Mouse (Mus musculus): ENCODE measurements around the gene Cttn.

Cttn gene

DNA sequence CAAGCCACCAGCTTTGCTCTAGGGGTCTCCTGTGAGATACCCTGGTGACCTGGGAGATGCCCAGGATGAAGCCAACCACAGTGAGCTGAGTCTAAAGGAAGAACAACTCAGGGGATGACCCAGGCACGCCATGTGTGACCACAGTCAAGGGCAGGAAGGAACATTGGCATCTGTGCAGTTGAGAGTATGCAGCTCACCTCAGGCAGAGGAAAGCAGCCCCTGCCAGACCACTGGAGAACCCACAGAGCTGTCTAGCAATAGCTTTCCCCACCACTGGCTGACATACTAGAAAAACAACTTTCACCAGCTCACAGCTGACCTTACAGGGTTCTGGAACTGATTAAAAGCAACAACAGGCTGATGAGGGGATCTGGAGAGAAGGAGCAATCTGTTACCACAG, 22.6 kb downstream of the Cttn start:
- no peak for DNase-seq

DNA sequence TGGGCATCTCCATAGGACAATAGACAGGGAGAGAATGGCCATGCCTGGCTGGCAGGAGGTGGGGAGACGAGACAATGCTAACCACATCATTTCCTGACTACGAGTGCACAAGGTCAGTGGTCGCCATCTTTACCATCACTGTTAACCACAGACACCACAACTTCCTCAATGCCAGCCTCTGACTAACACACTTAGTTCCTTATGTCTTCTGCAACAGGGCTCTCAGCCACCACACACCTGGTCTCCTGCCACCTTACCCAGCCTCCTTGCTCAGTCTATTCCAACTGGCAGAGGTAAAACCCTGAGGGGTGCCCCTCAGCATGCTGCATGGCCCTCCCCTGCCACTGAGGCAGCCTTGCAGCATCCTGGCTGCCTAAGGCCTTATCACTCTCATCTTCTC, 23.7 kb downstream of the Cttn start:
- peak; percentile 49 for DNase-seq

DNA sequence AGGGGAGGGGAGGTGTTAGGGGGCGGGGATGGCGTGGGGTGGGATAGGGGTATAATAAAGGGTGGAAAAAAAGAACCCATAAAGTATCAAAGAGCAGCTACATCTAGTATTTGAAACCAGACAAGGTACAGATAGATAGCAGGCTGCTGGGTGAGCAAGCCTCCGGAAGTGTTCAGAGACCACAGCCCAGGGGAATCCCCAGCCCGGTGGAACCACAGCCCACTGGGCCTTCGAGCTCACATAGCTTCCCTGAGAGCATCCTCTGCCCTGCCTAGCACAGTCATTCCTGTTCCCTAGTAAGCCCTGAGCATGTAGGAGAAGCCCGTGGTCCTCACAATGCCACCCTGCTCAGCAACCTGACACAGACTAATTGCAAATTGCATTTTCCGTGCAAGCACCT, 26.0 kb downstream of the Cttn start:
- DNase-seq, result peak; percentile 61

DNA sequence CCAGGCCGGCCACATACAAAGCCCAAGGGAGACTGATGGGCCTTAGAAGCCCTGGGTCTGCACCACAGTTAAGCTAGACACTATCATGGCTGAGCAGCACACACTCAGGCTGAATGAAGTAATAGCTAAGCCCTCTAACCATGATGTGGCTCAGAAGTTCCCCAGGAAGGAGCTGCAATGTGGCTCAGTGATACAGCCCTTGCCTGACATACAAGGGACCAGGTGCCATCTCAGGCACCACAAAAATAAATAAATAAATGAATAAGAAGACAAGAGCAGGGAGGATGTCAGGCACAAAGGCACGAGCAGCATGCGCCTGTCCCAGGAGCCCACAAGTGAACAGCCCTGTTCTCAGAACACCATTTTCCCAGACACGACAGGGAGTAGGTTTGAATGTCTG, 28.8 kb downstream of the Cttn start:
- no peak for DNase-seq

DNA sequence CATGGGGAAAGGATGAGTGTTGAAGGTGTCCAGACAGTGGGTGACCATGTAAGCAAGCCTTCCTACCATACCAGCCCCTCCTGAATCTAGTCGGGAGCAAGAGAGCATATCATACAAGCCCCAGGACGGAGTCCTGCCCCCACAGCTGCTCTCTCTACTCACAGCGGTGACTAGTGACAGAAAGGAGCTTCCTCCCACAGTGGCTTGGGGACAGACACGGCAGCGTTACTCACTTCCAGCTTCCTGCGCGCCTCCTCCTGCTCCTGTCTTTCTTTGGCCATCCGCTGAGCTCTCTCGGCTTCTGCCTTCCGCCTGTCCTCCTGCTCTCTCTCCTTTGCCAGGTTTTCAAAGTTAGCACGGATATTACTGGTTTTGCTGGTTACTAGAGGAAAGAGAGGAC, 29.3 kb downstream of the Cttn start:
- DNase-seq, result no peak

DNA sequence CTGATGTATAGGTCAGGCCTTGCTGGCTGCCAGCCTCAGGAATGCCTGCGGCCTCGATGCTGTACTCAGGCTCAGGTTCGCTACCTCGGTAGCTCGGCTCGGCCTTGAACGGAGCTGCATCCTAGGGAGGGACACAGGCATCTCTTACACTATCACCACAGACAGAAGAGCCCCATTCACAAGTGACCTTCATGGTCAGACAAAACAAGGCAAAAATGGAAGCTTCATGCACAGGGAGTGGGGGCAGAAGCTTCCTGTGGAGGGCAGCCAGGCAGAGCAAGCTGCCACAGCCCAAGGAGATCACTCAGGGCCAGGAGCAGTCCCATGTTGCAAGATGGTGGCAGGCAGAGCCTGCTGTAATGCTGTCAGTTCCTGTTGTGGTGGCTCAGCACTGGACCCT, 32.0 kb downstream of the Cttn start:
- DNase-seq, result no peak

DNA sequence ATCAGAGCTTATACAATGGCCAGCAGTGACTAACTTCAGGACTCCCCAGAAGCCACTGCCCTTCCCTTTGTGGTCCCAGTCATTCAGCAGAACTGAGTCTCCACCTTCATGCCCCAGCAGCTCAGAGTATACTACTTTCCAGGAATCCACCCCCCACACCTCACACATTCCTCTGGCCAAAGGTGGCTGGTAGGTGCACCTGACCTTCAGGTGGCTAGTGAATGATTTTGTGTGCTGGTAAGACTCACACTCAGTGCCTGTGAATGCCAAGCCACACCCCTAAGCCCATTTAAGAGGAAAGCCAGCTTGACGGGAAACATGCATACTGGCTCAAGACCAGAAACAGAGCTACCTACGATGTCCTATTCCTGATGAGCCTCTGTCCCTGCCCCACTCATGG, 37.9 kb downstream of the Cttn start:
- no peak for DNase-seq

DNA sequence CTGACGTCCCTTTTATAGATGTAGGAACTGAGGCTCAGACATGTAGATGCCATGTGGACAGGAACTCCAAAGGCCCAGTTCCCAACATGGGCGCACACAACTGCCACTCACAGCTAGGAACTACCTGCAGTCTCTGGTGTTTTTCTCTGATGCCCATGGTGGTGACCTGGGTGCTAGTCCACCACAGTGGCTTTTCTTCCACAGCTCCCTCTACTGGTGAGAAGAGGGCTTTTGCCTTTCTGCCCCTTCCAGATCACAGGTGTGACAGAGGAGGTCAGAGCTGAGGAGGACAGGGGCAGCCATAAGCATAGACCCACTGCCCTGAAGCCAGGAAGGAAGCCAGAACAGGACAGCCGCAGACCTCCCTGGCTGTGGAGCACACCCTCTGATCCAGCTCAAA, 43.3 kb downstream of the Cttn start:
- no peak for DNase-seq

DNA sequence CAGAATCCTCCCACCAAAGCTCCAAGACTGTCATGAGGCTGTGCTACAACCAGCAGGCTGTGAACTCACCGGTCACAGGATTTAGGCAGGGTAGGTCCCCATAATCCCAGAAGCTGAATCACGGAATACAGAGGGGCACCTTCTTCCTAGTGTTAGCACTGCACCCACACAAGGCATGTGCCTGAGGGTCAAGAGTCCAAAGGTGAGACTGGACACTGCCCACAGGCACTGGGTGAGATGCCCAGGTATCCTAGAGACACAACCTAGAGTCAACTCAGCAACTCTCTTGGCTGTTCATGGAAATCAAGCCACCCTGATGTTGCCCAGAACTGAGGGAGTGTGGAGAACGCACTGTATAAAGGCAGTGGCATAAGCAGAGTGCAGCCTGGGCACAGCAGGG, 44.2 kb downstream of the Cttn start:
- no peak for DNase-seq

DNA sequence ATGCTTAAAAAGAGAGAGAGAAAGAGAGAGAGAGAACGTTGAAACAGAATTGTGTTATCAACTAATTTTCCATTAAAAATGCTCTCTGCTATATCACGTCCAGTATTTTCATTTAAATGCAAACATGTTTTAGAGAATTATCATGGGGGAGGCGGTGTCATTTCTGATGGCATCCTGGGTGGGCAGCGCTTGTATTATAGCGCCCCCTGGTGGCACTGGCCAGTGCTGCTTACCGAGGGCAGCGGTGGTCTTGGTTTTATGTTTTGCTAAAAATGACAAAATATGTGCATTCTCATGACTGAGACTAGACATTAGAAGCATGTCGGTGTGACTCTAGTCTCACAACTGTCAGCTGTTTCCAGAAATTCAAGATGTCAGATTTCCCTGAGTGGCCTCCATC, 44.9 kb downstream of the Cttn start:
- peak; percentile 41 for DNase-seq

DNA sequence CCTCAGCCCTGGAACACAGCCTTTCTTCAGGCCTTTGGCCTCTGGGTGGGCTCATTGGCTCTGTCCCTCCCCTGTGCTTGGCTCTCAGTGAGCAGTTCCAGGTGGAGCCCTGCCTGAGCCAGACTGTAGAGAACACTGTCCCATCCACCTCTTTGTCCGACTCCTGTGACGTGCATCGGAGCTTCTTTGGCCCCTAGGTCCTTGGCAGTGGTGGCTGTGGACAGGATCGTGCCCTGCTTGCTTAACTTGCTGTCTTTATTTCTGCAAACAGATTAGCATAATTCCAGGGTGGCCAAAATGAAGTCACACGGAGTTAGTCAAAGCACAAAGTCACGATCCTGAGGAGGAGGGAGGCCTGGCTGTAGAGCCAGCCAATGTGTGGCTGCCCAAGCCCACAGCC, 49.3 kb downstream of the Cttn start:
- DNase-seq, result no peak

DNA sequence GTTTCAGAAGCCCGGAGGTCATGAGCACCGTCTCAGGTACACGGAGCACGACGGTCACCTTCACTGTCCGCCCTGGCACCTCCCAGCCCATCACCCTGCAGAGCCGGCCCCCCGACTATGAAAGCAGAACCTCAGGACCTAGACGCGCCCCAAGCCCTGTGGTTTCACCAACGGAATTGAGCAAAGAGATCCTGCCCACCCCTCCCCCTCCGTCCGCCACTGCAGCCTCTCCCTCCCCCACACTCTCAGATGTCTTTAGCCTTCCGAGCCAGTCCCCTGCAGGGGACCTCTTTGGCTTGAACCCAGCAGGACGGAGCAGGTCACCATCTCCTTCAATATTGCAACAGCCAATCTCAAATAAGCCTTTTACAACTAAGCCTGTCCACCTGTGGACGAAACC, 50.3 kb downstream of the Cttn start:
- DNase-seq, result no peak

DNA sequence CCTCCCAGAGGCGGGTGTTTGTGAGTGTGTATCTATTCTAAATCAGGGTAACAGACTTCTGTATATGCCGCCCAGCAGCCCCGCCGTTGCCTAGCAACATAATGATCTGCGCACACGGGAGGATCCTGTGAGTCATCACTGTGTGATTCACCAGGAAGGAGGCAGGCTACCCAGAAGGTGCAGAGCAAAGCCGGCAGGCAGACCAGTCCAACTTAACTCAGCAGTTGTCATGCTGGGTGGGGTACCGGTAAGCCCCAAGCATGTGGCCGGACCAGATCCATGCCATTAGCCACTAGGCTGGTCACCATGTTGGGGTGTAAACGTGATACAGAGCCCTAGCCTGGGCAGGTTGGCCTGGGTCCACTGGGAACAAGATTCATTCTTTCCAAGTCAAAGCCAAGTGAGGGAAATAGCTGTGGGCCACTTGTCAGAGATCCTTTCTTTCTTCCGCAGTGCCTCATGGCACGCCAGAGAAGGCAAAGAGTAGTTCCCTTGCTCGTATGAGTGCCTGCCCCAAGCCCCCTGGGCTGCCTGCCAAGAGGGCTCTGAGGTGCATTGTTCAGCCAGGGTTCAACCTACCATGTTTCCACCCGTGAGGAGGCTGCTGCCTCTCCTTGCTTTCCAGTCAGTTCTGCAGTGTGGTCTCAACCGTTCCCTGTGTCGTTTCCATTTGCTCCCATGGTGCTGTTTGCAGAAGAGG, 53.0 kb downstream of the Cttn start:
- no peak for DNase-seq

DNA sequence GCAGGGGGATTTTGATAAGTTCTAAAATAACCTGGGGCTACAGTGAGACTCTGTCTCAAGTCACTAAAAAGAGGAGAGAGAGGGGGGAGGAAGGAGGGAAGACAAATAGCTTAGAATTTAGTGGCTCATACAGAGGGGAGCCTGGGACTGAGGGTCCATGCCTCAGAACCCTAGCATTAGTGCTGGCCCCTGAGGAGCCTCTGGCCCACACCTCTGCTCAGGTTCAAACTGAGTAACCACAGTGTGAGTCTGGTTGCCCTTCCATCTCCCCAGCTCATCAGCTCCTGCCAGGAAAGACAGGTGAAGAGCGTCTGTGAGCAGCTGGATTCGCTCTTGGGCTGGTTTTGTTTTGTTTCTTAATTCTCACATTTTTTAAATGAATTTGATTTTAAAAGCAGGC, 53.6 kb downstream of the Cttn start:
- DNase-seq, result no peak

DNA sequence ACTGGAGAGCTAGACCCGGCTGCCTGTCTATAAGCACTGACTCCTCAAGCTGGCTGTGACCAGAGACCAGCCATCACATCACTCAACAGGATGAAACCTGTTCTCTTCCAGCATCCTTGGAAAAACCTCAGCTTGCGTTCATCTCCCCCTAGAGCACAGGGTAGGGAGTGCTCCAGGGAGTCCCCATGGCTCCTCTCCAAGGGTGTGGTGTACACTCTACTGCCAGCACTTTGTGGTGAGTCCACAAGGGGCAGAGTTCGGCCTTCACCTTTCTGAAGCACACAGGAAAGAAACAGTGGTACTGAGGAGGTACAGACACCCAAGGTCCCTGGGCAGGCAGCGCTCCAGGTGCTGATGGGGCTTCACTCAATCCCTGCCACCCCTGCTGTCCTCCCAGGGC, 55.0 kb downstream of the Cttn start:
- no peak for DNase-seq

DNA sequence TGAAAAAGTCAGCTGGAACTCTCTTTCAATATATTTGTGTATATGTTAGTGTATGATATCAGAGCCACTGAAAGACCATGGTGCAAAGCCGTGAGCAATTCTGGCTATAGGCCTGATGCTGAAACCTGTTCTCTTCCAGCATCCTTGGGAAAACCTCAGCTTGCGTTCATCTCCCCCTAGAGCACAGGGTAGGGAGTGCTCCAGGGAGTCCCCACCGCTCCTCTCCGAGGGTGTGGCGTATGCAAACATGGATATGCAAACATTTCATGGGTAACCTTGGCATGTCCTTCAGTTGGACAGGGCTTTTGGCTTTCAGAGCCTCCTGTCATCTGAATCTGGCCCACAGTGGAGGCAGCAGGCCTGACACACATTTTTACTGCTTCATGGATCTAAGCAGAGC, 56.2 kb downstream of the Cttn start:
- no peak for DNase-seq

DNA sequence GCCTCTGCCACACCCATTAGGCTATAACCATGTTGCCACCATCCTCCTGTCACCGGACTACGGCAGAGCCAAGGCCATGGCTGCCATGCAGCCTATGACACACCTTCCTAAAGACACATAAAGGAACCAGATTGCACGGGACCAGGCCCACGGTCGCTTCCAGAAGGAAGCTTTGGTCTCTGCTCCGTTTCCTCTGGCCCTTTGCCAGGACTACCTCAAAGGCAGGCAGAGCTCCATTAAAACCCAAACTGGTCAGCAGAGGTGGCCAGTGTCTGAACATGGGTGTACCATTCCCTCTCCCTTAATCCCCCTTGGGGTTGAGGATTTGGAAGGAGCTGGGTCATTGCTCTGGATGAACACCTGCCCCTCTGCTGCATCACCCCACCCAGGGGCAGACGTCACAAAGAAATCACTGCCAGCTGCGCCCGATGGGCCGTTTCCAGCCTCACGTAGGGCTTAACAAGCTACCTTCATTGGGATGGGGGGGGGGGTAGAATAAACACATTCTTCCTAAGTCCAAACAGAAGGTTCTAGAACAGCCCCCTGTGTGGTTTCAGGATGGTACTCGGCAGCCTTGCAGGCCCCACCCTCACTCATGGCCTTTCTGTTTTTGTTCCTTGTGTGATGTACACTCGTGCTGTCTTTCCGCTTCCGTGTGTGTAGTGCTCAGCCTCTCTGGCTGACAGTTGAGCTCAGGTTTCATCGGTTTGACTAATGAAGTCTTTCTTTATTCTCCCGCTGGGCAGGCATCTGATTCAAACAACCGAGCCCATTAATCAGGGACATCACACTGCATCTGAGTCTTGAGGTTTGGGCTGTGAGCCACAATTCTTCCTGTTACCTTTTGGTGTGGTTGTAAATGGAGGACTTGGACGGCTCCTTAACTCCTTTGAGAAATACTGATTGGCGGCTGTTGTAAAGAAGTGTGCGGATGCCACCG, 58.6 kb downstream of the Cttn start:
- DNase-seq, result no peak

DNA sequence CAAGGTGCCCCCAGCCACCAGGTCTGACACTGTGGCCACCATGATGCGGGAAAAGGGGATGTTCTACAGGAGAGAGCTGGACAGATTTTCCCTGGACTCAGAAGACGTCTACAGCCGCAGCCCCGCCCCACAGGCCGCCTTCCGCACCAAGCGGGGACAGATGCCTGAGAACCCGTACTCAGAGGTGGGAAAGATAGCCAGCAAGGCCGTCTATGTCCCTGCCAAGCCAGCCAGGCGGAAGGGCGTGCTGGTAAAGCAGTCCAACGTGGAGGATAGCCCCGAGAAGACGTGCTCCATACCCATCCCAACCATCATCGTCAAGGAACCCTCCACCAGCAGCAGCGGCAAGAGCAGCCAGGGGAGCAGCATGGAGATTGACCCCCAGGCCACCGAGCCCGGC, 61.1 kb downstream of the Cttn start:
- no peak for DNase-seq

DNA sequence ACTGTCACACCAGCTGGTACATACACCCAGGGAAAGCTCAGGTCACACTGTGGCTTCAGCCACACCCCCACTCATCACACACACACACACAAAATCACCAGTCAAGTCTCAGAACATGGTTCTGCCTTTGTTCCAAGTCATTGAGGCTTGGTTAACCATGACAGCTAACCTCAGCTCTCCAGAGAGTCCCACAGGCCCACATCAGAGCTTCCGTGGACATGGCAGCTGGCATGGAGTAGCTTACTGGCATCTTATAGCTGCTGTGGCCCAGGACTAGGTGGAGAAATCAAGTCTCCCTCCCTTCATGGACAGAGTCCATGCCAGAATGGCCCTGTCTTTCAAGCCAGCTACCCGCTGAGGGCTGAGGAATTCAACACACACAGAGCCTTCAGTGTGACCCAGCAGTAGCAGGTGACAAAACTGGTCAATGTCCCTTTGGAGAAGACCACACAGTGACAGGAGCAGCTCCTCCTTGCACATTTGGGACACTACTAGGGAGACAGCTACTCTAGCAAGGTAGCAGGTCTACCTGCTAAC, 62.3 kb downstream of the Cttn start:
- DNase-seq, result no peak

DNA sequence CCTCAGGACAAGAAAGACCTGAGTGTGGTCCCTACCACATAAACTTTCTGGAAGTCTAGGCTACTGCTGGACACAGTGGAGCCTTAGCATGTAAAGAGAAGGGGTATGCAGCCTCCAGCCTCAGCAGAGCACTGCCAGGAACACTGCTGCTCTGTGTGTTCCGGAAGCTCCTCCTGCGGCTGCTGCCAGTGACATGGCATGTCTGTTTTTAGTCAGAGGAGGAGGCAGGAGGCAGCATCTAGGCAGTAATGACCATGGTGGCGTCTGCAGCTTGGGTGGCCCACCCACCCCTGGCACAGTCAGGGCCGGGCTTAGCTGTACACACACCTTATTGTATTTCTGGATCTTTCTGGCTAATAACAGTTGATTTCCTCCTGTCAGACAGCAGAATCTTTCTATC, 63.1 kb downstream of the Cttn start:
- DNase-seq, result no peak

DNA sequence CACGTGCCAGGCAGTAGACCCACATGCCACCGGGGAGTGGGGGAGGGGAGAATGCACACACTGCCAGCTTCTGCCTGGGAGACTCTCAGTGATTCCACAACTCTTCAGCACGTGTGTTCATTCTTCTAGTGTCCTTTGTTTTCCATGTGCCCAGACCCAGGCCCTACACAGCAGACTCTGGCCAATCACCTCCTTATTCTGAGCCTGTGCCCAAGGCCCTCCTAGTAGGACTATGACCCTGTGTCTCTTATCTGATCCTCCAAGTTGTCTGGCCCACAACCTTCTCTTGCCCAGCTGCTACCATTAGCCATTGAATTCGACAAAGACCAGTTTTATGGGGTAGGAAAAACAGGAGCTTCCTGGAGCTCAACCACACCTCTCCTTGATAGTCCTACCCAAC, 68.3 kb downstream of the Cttn start:
- DNase-seq, result no peak

DNA sequence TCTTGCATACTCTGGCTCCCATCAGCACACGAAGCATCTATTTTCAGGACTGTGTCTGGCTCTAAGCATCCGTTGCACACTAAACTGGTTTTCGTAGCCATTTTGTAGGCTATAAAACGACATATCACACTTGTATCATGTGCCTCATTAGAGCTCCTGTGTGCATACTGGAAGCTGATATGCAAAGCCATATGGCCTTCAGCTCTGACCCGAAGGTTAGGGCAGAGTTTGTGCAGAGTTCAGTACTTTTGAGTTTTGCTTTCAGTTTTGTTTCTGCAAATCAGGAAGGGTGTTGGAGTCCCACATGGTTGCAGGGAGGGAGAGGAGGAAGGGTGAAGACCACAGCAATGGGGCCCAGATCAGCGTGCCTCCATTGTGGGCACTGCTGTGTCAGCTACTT, 79.1 kb downstream of the Cttn start:
- no peak for DNase-seq

DNA sequence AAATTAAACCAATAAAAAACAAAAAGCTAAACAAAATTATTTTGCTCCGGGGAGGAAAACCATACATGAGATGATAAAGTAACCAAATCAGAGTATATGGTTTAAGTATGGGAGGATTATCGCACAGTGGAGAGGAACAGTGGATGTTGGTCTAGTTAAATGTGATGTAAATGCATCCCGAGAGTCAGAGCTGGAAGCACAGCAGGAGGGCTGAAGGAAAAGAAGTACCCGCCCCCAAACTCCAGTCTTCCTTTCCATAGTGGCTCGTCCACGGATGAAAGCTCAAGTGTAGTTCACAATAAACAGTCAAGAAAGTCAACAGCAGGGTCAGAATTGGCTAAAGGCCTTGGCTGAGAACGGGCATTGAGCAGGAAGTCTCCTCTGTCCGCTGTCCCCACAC, 80.1 kb downstream of the Cttn start:
- no peak for DNase-seq

DNA sequence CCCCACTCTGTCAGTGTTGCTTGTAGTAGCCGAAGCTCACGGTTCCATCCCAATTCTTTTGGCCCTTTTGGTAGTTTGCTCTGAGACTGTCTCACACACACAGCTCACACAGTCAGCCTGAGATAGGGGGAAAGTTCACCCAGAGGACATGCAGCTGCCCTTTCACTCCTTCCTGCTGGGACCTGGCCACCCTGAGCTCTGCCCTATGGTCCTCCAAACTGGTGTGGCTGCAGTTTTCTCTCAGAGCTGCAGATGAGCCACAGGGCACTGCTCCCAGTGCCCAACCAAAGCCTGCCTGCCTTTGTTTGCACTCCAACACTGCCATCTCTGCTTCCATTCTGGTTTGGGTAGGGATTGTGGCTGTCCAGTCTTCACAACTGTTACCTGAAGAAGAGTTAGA, 81.1 kb downstream of the Cttn start:
- DNase-seq, result no peak
